Mouse (Mus musculus) gastrocnemius, postnatal 10 days (tissue): ENCODE data around the gene Kirrel. TPM values are rescaled to one million over a fixed set of nuclear protein-coding genes. Genes with fewer than 3 reads are reported as not detected.

ENCODE experiments used
- DNase-seq: peaks from one replicate; pipeline ENCODE4 v3.0.0; 2021; ENCODE audit warnings: mixed read lengths
- long read RNA-seq, 2 experiments: library from polyadenylated mRNA; stranded (forward); transcript quantifications; one replicate each; pipeline ENCODE4 v2.0.0; 2021
- total RNA-seq, 2 experiments: library from RNA; stranded (reverse); gene quantifications; 2 replicates each; pipeline ENCODE4 v1.2.3; 2021

The Kirrel gene
- total RNA-seq = 10 to 100 TPM; 13.7 to 19.0 TPM
- long read RNA-seq, experiment 1, full-length matches to known transcripts = 1 of 10 reads
- long read RNA-seq, experiment 1, partial matches to known transcripts = 1 of 10 reads
- long read RNA-seq, experiment 1, other reads (novel, unspliced or antisense) = 8 of 10 reads
- long read RNA-seq, experiment 2, partial matches to known transcripts = 1 of 9 reads
- long read RNA-seq, experiment 2, other reads (novel, unspliced or antisense) = 8 of 9 reads

GRCm38 (mm10) chr3:87174096-87174768, at the start of gene Kirrel:
Kirrel (minus strand) TSS chr3:87174747.
- DNase-seq = peak; percentile 78

GRCm38 (mm10) chr3:87223636-87224035, 49.1 kb upstream of the Kirrel start:
- no peak for DNase-seq

GRCm38 (mm10) chr3:87222346-87222745, 47.8 kb upstream of the Kirrel start:
- DNase-seq = no peak

- DNase-seq = no peak
These were observed 40.6 kb upstream of the Kirrel start for GRCm38 (mm10) chr3:87215176-87215575.

- no peak for DNase-seq
These were observed 39.8 kb upstream of the Kirrel start for GRCm38 (mm10) chr3:87214221-87214864.

GRCm38 (mm10) chr3:87206336-87207075, 32.0 kb upstream of the Kirrel start:
- DNase-seq = no peak

- DNase-seq = no peak
These were observed 22.1 kb upstream of the Kirrel start for GRCm38 (mm10) chr3:87196637-87197036.

GRCm38 (mm10) chr3:87195041-87195440, 20.5 kb upstream of the Kirrel start:
- no peak for DNase-seq

- no peak for DNase-seq
These were observed 20.0 kb upstream of the Kirrel start for GRCm38 (mm10) chr3:87194591-87194990.

GRCm38 (mm10) chr3:87193756-87194155, 19.2 kb upstream of the Kirrel start:
- DNase-seq = no peak

GRCm38 (mm10) chr3:87193352-87193751, 18.8 kb upstream of the Kirrel start:
- DNase-seq = no peak

- DNase-seq = no peak
These were observed 2.1 kb upstream of the Kirrel start for GRCm38 (mm10) chr3:87176687-87177086.

- DNase-seq = no peak
These were observed 880 bp upstream of the Kirrel start for GRCm38 (mm10) chr3:87175438-87175815.

- no peak for DNase-seq
These were observed 356 bp upstream of the Kirrel start for GRCm38 (mm10) chr3:87174769-87175437.

- DNase-seq = no peak
These were observed 961 bp downstream of the Kirrel start for GRCm38 (mm10) chr3:87173486-87174085.

- DNase-seq = no peak
These were observed 1.5 kb downstream of the Kirrel start for GRCm38 (mm10) chr3:87173103-87173444.

- no peak for DNase-seq
These were observed 2.0 kb downstream of the Kirrel start for GRCm38 (mm10) chr3:87172351-87173102.

- DNase-seq = peak; percentile 1
These were observed 3.1 kb downstream of the Kirrel start for GRCm38 (mm10) chr3:87171201-87172100.

- DNase-seq = peak; percentile 2
These were observed 5.0 kb downstream of the Kirrel start for GRCm38 (mm10) chr3:87169402-87170015.

- no peak for DNase-seq
These were observed 5.8 kb downstream of the Kirrel start for GRCm38 (mm10) chr3:87168756-87169155.
